Mouse (Mus musculus) small intestine, adult 2 months (tissue): ENCODE results near the gene Ambra1.

Experiments used
- CTCF ChIP-seq: fragments of 200-500 bp; IDR thresholded peaks from 2 replicates; pipeline ENCODE4 v1.5.1; 2012; ENCODE audit warnings: low read depth, mild to moderate bottlenecking, control low read depth, inconsistent platforms, low read length, moderate library complexity, mixed read lengths; ENCODE audit not compliant: insufficient replicate concordance, insufficient read length; ENCODE audit errors: extremely low read depth
- POLR2A ChIP-seq: fragments of 200-500 bp; IDR thresholded peaks from 2 replicates; pipeline ENCODE4 v1.6.1; 2012; ENCODE audit warnings: low read depth, mild to moderate bottlenecking, control low read depth, inconsistent platforms, low read length, moderate library complexity

DNA sequence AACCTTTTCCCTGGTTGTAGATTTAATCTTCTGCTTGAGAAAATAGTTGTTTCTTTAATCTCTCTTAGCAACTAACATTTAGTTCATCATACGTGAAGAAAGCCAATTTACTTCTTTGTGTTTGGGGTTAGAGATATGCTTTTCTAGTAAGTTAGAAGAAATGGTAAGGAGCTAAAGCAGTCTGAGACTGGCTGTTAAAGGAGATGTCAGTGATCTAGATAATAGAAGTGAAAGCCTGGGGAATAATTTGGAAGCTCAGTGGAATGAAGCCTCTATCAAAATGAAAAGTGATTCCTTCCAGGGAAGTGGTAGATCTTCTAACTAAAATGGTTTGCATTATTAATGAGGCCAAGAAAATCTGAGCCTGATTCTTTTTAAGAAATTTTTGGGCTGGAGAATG is 141.3 kb downstream of the Ambra1 start:
- TF ChIP-seq POLR2A (no peak), CTCF (no peak)
